Mouse (Mus musculus): ENCODE measurements around the gene Vmn2r5.
"Not testable (repeated sequence)": the region's sequence is repeated elsewhere in the genome, so short reads cannot be mapped to it uniquely, and the experiment has no call there.

Gene Vmn2r5

DNA sequence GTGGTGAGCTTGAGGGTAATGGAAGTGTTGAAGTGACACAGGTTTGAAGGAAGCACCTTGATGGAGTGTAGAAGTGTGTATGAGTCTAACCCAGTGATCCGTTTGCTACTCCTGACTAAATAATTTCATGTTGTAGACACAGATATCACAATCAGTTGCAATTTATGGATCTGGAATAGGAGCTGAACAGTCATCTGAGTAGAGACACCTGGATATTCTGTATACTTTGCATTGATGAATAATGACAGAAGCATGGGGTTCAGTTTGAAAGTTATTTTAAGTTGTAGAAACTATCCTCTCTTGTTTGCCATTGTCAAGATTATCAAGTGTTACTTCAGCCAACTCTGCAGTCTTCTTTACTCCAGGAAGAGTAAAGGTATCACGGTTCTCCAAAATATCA is at the start of gene Vmn2r5:
Gene Vmn2r5, minus strand, starts transcription at position 101 of the 400 bp plus-strand sequence.
- CTCF ChIA-PET, POLR2A ChIA-PET: not testable (repeated sequence)

DNA sequence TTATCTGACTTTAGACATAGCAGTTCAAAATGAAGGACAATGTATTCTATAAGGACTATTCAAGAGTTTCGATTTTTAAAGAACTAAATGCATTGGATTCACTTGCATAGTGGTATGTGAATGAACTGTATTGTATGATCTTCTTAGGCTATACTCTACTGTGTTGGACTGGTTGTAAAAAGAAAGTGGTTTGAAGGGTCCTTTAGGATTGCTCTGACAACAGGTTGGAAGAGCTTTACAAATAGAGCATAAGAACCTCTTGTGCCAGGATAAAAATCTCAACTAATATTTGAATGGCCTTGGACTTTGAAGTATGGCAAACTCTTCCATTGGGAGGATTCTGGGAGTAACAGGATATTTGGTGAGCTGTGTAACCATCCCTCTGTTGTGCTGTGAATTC is 13.9 kb upstream of the Vmn2r5 start:
- POLR2A ChIA-PET, CTCF ChIA-PET: not testable (repeated sequence)
